Mouse (Mus musculus) MEL (cell line): ENCODE measurements around the gene Tmem254b.
"Not testable (repeated sequence)": the region's sequence is repeated elsewhere in the genome, so short reads cannot be mapped to it uniquely, and the experiment has no call there.

Experiments used
- CTCF ChIP-seq, 3 experiments: IDR thresholded peaks in 2 of 3; conservative IDR thresholded peaks in 1 of 3; 2 replicates each; pipeline ENCODE4 v1.5.1; 2011 to 2012; ENCODE audit warnings: low read length in 3 of 3, low read depth in 2 of 3, mild to moderate bottlenecking in 2 of 3, improper control_type of control experiment in 1 of 3, inconsistent platforms in 1 of 3, mixed read lengths in 1 of 3, moderate library complexity in 1 of 3; ENCODE audit not compliant: control insufficient read depth in 1 of 3, insufficient read depth in 1 of 3, poor library complexity in 1 of 3, severe bottlenecking in 1 of 3
- EP300 ChIP-seq, 2 experiments: IDR thresholded peaks; 2 replicates each; pipeline ENCODE4 v1.6.1; 2011; ENCODE audit warnings: improper control_type of control experiment in 2 of 2, low read length in 2 of 2, low read depth in 1 of 2, mild to moderate bottlenecking in 1 of 2
- MAZ ChIP-seq: IDR thresholded peaks from 2 replicates; pipeline ENCODE4 v1.6.1; 2012; ENCODE audit warnings: low read depth, mild to moderate bottlenecking, inconsistent platforms, low read length, improper control_type of control experiment
- POLR2AphosphoS2 ChIP-seq: IDR thresholded peaks from 2 replicates; pipeline ENCODE4 v1.6.1; 2011; ENCODE audit warnings: low read length, improper control_type of control experiment

- not testable (repeated sequence) for TF ChIP-seq POLR2AphosphoS2; CTCF (IDR thresholded peaks at IDR 0.05 in 2 of 3, conservative IDR thresholded peaks at IDR 0.05 in 1 of 3; ENCODE audit: control insufficient read depth in 1 of 3, insufficient read depth in 1 of 3, low read depth in 2 of 3, low read length in 3 of 3, poor library complexity in 1 of 3, severe bottlenecking in 1 of 3); MAZ; EP300 (IDR thresholded peaks at IDR 0.05; ENCODE audit: low read depth in 1 of 2, low read length in 2 of 2)
Measured at GRCm38 (mm10) chr14:26186638-26187037, 20.2 kb downstream of the Tmem254b start.
